Mouse (Mus musculus) WW6 (cell line): ENCODE results near the gene Otos.

Experiments used
- DNase-seq: peaks from one replicate; pipeline ENCODE4 v3.0.0-alpha.2; 2013; ENCODE audit warnings: low read depth, low spot score

The Otos gene

GRCm38 (mm10) chr1:92648673-92649072, at the start of gene Otos:
Otos (minus strand) TSS chr1:92648841.
- peak; percentile 43 for DNase-seq

DNA sequence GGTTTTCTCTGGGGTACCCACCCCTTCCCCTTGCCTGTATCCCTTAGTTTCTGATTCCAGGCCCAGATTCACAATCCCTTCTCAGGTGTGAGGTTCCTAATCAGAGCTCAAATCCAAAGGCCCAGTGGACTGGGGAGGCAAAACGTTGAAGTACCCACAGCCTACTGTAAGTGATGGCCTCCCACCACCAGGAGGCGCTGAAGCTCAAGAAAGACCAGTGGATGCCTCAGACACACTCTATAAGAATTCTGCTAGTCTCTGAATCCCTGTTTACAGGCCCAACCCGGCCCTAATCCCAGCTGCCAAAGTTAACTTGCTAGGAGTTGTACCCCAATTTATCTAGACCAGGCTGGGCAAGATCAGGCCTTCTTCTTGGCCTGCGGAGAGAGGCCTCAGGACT, 48.2 kb upstream of the Otos start:
- peak; percentile 45 for DNase-seq

DNA sequence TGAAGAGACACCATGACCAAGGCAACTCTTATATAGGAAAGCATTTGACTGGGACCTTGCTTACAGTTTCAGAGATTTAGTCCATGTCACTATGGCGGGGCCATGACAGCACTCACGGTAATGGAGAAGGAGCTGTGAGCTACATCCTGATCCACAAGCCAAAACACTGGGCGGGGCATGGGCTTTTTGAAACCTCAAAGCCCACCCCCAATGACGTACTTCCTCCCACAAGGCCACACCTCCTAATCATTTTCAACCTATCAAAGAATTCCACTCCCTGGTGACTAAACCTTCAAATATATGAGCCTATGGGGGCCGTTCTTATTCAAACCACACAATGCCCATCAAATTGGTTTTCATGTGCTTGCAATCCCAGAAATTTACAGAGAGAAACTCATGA, 47.1 kb upstream of the Otos start:
- no peak for DNase-seq

DNA sequence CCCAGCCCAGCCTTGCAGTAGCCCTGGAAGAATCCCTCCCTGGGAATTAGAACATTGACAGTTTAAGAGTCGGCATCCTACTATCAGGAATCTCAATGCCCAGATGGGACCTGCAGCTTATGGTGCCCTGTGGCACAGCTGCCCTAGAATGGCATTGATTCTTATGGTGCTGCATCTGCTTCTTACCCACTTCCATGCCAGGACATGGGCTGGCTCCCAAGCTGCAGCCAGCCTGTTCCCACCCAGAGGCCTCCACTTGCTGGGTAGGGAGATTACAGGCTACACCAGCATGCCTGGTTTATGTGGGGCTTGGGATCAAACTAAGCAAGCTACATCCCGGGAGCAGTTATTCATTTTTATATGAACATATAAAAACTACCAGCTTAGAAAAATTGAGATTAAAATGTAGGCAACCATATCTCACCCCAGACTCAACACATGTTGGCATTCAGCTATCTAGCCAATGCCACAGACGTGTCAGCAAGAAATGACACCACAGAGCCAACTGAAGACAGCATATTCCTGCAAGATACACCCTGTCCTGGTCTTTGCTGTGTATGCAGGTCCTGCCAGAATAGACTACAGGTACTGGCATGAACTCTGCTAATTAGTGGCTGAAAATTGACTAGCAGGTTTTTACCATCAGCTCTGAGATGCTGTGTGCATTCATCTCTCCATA, 42.7 kb upstream of the Otos start:
- DNase-seq, result no peak

- DNase-seq, result no peak
Measured at GRCm38 (mm10) chr1:92686994-92687393, 38.4 kb upstream of the Otos start.

DNA sequence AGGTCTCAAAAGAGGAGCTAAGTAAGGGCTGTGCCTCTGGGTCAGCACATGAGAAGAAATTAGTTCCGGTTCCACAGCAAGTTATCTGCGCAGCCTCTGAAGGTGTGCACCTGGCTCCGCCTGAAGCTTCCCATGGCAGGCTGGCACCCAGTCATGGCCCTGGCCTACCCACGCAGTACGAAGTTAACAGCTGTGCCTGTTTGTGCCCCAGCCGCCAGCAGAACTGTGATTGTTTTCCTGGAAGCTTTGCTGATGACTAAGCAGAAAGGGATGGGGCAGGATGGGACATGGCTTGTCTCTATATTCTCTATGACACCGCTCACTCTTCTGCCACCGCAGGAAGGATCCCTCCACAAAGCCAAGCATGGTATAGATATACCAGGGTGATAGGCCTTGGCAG, 34.5 kb upstream of the Otos start:
- DNase-seq, result no peak

DNA sequence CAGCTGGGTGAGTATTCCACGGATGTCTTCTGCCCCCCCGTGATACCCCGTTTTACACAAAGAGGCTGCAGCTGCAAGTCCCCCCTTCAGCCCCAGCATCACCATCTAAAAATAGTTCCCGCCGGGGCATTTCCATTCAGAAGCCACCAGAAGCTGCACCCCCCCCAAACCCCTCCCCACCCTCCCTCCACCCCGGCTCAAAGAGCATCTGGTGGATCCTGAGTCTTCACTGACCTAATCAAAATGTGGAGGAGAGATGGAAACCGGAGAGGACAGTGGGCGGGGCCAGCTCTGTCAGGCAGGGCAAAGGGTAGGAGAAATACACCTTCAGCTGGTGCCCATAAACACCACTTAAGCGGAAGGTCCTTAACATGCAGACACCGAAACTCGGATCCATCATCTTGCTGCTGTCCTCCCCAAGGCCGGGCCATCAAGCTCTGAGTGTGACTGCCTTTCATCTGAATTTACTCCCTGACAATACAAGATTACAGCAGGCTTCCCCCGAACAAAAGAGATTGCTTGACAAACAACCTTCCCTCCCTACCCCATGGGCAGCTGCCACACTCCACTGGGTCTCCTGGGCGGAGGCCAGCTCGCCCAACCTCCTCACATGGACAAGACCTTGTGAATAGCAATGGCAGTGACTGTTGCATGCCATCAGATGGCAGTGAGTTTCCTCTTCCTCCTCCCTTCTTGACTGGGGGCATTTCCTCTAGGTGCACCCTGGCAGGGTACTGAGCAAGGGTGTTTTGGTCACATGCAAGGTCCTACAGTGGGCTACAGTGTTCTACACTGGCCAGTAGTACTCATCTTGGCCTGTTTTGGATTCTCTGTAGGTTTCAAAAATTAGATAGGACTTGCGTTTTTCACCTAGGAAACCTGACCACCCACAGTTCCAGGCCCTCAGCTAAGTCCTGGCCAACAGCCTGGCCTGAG, 32.3 kb upstream of the Otos start:
- no peak for DNase-seq

GRCm38 (mm10) chr1:92678757-92679156, 30.1 kb upstream of the Otos start:
- DNase-seq, result no peak

GRCm38 (mm10) chr1:92676676-92676975, 28.0 kb upstream of the Otos start:
- no peak for DNase-seq

- no peak for DNase-seq
Measured at GRCm38 (mm10) chr1:92675932-92676675, 27.5 kb upstream of the Otos start.

DNA sequence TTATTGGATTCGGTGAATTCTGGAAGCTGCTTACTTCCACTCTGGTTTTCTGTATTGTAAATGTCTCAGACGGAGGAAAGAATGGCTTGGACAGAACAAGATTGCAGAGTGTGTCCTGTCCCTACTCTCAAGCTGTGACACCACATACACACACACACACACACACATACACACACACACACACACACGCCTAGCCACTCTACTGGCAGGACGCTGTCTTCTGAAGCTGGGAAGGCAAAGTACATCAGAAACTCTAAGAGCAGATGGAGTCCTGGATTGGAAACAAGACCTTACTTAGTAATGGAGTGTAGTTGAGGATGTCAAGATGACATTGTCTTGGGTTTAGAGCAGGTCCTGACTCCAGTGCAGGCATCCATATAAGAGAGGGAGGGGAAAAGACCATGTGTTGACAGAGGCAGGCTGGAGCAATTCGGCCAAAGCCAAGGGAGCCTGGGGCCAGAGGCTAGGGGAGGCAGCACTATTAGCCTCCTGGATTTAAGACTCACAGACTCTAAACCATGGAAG, 24.7 kb upstream of the Otos start:
- no peak for DNase-seq

GRCm38 (mm10) chr1:92671326-92671725, 22.7 kb upstream of the Otos start:
- no peak for DNase-seq

- no peak for DNase-seq
Measured at GRCm38 (mm10) chr1:92669430-92669829, 20.8 kb upstream of the Otos start.

DNA sequence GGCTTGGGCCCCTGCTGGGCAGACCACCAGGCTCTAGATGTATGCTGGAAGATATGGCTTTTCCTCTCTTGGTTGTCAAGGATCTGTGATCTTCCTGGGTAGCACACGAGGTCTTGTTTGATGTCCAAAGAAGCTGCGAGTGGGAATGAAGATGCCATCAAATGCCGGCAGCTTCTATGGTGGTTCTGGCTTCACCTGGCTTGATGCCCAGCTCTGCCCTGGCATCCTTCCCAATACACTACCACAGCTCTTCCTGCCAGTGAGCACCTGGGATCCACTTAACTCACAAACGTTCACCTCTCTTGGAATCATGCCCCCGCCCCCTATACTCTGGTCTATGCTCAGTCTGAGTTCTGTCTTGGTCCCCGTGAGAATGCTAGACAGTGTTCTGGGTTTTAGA, 18.5 kb upstream of the Otos start:
- DNase-seq, result no peak

GRCm38 (mm10) chr1:92659392-92659791, 10.8 kb upstream of the Otos start:
- no peak for DNase-seq

DNA sequence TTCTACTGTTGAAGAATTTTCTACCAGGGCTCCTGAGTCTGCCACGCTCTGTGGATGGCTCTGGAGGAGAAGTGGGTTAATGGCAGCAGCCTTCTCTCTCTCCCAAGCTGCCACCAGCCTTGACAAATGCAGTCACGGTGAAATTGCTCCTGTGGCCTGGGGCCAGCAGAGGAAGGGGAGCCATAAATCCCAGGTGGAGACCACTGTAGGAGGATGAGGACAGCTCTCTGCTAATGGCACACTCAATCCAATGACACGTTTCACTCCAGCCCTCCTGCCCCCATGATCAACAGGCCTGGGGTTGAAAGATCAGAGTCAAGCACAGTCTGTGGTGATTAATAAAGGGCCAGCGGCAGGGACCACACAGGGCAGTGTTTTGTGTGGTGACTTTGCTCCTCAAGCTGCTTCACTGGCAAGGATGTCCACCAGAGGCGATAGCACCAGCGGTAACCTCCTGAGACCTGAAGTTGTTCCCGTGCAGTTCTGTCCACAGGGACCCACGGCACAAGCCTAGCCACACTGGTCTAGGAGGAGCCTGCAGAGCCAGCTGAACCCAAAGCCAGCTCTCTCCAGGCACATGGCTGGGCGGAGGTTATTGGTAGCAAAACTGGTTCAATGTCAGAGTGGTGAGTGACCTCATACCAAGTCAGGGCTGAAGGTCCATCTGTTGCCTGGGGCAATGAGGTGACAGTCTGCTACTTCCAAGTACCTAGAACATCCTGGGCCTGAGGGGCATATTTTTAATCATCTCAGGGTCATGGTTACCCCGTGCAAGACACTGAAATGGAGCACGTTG, 8.6 kb upstream of the Otos start:
- no peak for DNase-seq

- no peak for DNase-seq
Measured at GRCm38 (mm10) chr1:92654676-92655075, 6.0 kb upstream of the Otos start.

- no peak for DNase-seq
Measured at GRCm38 (mm10) chr1:92653179-92653578, 4.5 kb upstream of the Otos start.

- no peak for DNase-seq
Measured at GRCm38 (mm10) chr1:92651467-92651866, 2.8 kb upstream of the Otos start.

GRCm38 (mm10) chr1:92648197-92648596, 444 bp downstream of the Otos start:
- DNase-seq, result no peak

GRCm38 (mm10) chr1:92647752-92648151, 889 bp downstream of the Otos start:
- DNase-seq, result peak; percentile 46
